Comparison of ENCODE assay signal across 19 mouse cellular contexts in the genomic region with DNA sequence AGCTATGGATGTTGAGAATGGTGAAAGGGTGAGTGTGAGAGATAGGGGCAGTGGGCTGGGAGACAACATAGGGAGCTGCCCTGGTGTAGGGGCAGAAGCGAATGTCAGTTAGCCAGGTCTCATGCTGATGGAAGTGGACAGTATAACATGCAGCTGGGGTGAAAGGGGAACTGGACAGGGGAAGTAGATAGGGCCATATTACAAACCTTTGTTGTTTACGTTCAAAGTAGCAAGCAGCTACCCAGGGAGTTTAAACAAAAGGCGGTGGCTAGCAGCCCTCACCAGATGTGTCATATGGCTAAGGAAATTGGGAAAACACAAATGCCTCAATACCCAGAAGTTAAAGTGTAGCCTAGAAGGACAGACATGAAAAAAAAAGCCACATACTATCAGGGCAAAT.
A peak's percentile ranks its signal among the peaks of the same experiment; 100 is the strongest.
DNase-seq lines count a peak whose midpoint lies in the region; ATAC-seq and TF ChIP-seq lines count a peak whose summit lies in the region.
"Had no signal": no experiment of that assay in that cellular context is flagged by ENCODE, and none has a peak within 500 bp of the region (broad histone marks: within the 10 kb centered on the region; RNA-seq: fewer than 3 reads in every experiment).

No protein-coding gene starts in this region.

- TF ChIP-seq EP300 in lung, postnatal 0 days (IDR thresholded peaks at IDR 0.05), result no peak

- 65% methylated on average over 3 of the region's 3 CpGs for WGBS in lung, postnatal 0 days
- 38% methylated on average over 3 of the region's 3 CpGs for WGBS in bone marrow, adult 2 months
- 81% methylated on average over 3 of the region's 3 CpGs for WGBS in hindbrain, embryonic 14.5 days

- no peak for TF ChIP-seq POLR2A in bone marrow, adult 2 months (IDR thresholded peaks at IDR 0.05; ENCODE audit: borderline replicate concordance, control insufficient read depth, low read depth, low read length)

- H3K4me3 ChIP-seq in lung, postnatal 0 days (ENCODE audit: low read depth, low read length), result no peak overlapping the region
- H3K4me3 ChIP-seq in bone marrow, adult 2 months (replicated peaks; ENCODE audit: control insufficient read depth, low read depth, low read length), result no peak overlapping the region
- peak overlapping the region; percentile 5 for H3K4me3 ChIP-seq in megakaryocyte, embryonic 14.5 days (replicated peaks)
- no peak overlapping the region for H3K4me3 ChIP-seq in hindbrain, embryonic 14.5 days (replicated peaks; ENCODE audit: low read length)
- H3K4me3 ChIP-seq in gastrocnemius, adult 2 months, result no peak overlapping the region
- H3K4me3 ChIP-seq: embryonic facial prominence, embryonic 12.5 days; forebrain, embryonic 15.5 days; heart, embryonic 13.5 days had no signal

- H3K4me1 ChIP-seq in lung, postnatal 0 days (ENCODE audit: insufficient read depth, low read depth, low read length), result no peaks in the 10 kb centered on the region
- peaks cover 4% of the 10 kb centered on the region for H3K4me1 ChIP-seq in bone marrow, adult 2 months (ENCODE audit: control insufficient read depth, insufficient read depth, low read length)
- H3K4me1 ChIP-seq in megakaryocyte, embryonic 14.5 days, result peaks cover 32% of the 10 kb centered on the region
- H3K4me1 ChIP-seq in hindbrain, embryonic 14.5 days (replicated peaks; ENCODE audit: control insufficient read depth, insufficient read depth, low read length), result no peaks in the 10 kb centered on the region
- H3K4me1 ChIP-seq: embryonic facial prominence, embryonic 12.5 days; forebrain, embryonic 15.5 days; heart, embryonic 13.5 days had no signal

- H3K4me2 ChIP-seq in lung, postnatal 0 days (replicated peaks; ENCODE audit: low read depth, low read length), result no peak overlapping the region
- H3K4me2 ChIP-seq in hindbrain, embryonic 14.5 days (replicated peaks), result no peak overlapping the region
- H3K4me2 ChIP-seq: embryonic facial prominence, embryonic 12.5 days; forebrain, embryonic 15.5 days; heart, embryonic 13.5 days had no signal

- intact Hi-C loops in gastrocnemius, adult 2 months (cut with DNase I), result no loop called here

- no peaks in the 10 kb centered on the region for H3K36me3 ChIP-seq in lung, postnatal 0 days (ENCODE audit: insufficient read depth, low read length)
- H3K36me3 ChIP-seq in megakaryocyte, embryonic 14.5 days (replicated peaks; ENCODE audit: low read length), result no peaks in the 10 kb centered on the region
- no peaks in the 10 kb centered on the region for H3K36me3 ChIP-seq in hindbrain, embryonic 14.5 days (replicated peaks; ENCODE audit: control insufficient read depth, insufficient read depth)
- H3K36me3 ChIP-seq: embryonic facial prominence, embryonic 12.5 days; forebrain, embryonic 15.5 days; G1E; heart, embryonic 13.5 days had no signal

- no peak for ATAC-seq in lung, postnatal 0 days
- no peak for ATAC-seq in hindbrain, embryonic 14.5 days (ENCODE audit: low FRiP score)
- ATAC-seq: CD4-positive, CD25-positive, alpha-beta regulatory T cell, adult 4 months; forebrain, embryonic 15.5 days; hindbrain, embryonic 16.5 days had no signal

- TF ChIP-seq CTCF in lung, postnatal 0 days (IDR thresholded peaks at IDR 0.05), result no peak
- no peak for TF ChIP-seq CTCF in bone marrow, adult 2 months (IDR thresholded peaks at IDR 0.05; ENCODE audit: control insufficient read depth, insufficient read depth, low read length)
- no peak for TF ChIP-seq CTCF in gastrocnemius, adult 2 months (IDR thresholded peaks at IDR 0.05)

- DNase-seq in lung, postnatal 0 days (ENCODE audit: low spot score), result peak; percentile 20
- DNase-seq in lung, postnatal 14 days, result no peak
- DNase-seq in hindbrain, embryonic 14.5 days (ENCODE audit: low spot score), result no peak
- DNase-seq in adipocyte (ENCODE audit: low spot score), result no peak
- no peak for DNase-seq in gastrocnemius, adult 2 months
- DNase-seq: adrenal gland, postnatal 14 days; B cell, adult 2 months; cerebellum, adult 2 months; cerebellum, postnatal 10 days; gastrocnemius, postnatal 10 days; heart, postnatal 36 days had no signal

- H3K9me3 ChIP-seq in lung, postnatal 0 days (ENCODE audit: low read length), result no peaks in the 10 kb centered on the region
- H3K9me3 ChIP-seq in megakaryocyte, embryonic 14.5 days, result peaks cover 4% of the 10 kb centered on the region; the same call in 1 of the 2 replicates
- no peaks in the 10 kb centered on the region for H3K9me3 ChIP-seq in hindbrain, embryonic 14.5 days (ENCODE audit: control insufficient read depth, low read length)
- H3K9me3 ChIP-seq: embryonic facial prominence, embryonic 12.5 days; forebrain, embryonic 15.5 days; heart, embryonic 13.5 days had no signal

- no peak overlapping the region for H3K27ac ChIP-seq in lung, postnatal 0 days (ENCODE audit: low read length)
- peak overlapping the region; percentile 60; the same call in 1 of the 2 replicates for H3K27ac ChIP-seq in bone marrow, adult 2 months (ENCODE audit: control insufficient read depth, insufficient read depth, low read depth, low read length, poor library complexity)
- no peak overlapping the region for H3K27ac ChIP-seq in hindbrain, embryonic 14.5 days
- H3K27ac ChIP-seq in gastrocnemius, adult 2 months, result no peak overlapping the region
- H3K27ac ChIP-seq: embryonic facial prominence, embryonic 12.5 days; forebrain, embryonic 15.5 days; heart, embryonic 13.5 days had no signal

- H3K9ac ChIP-seq in lung, postnatal 0 days (replicated peaks; ENCODE audit: low read depth), result no peak overlapping the region
- no peak overlapping the region for H3K9ac ChIP-seq in hindbrain, embryonic 14.5 days
- H3K9ac ChIP-seq: embryonic facial prominence, embryonic 12.5 days; forebrain, embryonic 15.5 days; heart, embryonic 13.5 days had no signal

- H3K27me3 ChIP-seq in lung, postnatal 0 days (replicated peaks; ENCODE audit: insufficient read depth, low read length), result no peaks in the 10 kb centered on the region
- peaks cover 2% of the 10 kb centered on the region for H3K27me3 ChIP-seq in megakaryocyte, embryonic 14.5 days (replicated peaks)
- H3K27me3 ChIP-seq in hindbrain, embryonic 14.5 days (ENCODE audit: control insufficient read depth, insufficient read depth, low read length), result no peaks in the 10 kb centered on the region
- H3K27me3 ChIP-seq: embryonic facial prominence, embryonic 12.5 days; forebrain, embryonic 15.5 days; heart, embryonic 13.5 days had no signal
